Mouse (Mus musculus) ZHBTc4 (cell line): ENCODE data around the gene Incenp.
"Not testable (repeated sequence)": the region's sequence is repeated elsewhere in the genome, so short reads cannot be mapped to it uniquely, and the experiment has no call there.

Experiments used
- DNase-seq: peaks from one replicate; pipeline ENCODE4 v3.0.0-alpha.2; 2011; ENCODE audit warnings: low read depth, low spot score

Gene Incenp

GRCm38 (mm10) chr19:9918176-9918861, 19.0 kb upstream of the Incenp start:
- DNase-seq: no peak

GRCm38 (mm10) chr19:9917727-9918126, 18.4 kb upstream of the Incenp start:
- no peak for DNase-seq

GRCm38 (mm10) chr19:9915935-9916334, 16.6 kb upstream of the Incenp start:
- peak; percentile 77 for DNase-seq

DNA sequence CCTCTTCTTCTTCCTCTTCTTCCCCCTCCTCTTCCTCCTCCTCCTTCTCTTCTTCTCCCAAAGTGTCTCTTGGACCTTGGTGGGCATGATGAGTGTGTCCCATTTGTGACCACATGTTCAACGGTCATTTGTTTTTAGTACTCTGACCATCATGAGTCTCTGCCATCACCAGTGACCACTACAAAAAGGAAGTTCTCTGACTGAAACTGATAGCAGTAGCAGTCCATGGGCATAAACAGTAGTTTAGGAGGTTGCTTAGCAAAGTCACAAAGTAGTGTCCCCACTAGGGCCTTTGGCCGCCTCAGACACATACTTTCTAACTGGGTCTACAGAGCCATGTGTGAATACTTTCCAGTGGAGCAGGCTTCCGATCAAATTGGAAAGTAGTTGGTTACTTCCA, 15.0 kb upstream of the Incenp start:
- DNase-seq: no peak

DNA sequence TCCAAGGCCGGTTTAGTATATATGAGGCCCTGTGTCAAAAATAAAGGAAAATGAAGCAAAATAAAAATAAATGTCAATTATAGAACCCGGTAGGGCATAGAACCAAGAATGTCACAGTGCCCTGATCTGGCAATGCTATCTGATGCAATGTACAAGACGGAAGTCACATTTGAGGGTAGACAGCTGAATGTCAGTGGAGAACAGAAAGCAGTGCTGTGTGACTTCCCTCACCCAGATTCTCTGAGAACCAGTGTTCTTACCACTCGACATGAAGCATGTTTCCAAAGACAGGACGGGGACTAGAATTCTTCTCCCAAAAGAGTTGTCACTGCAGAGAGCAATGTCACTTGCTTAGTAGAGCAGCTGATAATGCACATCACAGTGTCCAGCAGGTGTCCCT, 14.4 kb upstream of the Incenp start:
- DNase-seq: no peak

DNA sequence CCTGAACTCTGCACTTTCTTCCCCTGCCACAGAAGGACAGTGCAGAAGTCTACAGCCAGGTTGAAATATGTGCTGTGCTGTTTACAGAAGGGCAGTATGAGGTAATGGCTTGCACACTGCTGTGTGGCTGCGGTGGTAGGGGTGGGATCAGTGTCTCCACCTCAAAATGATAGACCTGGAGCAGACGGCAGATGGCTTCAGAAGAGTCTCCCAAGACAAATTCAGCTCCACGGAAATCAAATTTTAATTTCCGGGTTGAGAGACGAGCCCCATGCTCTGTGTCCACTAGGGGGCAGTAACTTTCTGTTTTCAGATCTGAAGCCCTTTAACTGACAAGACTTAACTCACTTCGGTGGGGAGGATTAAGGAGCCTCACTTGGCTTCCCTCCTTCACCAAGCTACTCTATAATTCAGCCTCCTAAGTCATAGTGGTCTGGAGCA, 12.0 kb upstream of the Incenp start:
- peak; percentile 83 for DNase-seq

DNA sequence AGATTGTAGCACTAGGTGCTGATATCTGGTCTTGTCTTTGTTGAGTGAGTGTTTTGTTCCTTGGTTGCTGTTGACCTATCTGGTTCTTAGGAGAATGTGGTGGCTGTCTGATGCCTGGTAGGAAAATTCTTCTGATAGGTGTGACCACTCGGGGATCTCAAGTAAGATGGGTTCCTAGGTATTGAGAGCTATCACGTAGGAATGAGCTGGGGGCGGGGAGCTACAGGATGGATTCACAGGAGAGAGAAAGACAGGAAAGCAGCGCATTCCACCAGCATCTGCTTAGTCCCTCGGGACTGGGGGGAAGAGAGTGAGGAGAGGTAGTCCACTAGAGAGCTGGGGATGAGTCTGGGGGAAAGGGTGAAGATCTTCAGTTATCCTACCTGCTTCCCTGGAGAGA, 10.0 kb upstream of the Incenp start:
- peak; percentile 63 for DNase-seq

DNA sequence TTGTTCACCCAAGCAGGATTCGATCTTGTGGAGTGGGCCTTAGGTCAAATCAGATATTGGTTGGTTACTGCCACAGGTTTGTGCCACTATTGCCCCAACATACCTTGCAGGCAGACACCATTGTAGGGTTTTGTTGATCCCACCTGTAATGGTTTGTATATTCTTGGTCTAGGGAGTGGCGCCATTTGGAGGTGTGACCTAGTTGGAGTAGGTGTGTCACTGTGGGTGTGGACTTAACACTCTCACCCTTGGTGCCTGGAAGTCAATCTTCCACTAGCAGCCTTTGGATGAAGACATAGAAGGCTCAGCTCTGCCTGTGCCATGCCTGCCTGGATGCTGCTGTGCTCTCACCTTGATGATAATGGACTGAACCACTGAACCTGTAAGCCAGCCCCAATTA, 1.3 kb upstream of the Incenp start:
- not testable (repeated sequence) for DNase-seq

GRCm38 (mm10) chr19:9899780-9900146, 412 bp upstream of the Incenp start:
- no peak for DNase-seq

DNA sequence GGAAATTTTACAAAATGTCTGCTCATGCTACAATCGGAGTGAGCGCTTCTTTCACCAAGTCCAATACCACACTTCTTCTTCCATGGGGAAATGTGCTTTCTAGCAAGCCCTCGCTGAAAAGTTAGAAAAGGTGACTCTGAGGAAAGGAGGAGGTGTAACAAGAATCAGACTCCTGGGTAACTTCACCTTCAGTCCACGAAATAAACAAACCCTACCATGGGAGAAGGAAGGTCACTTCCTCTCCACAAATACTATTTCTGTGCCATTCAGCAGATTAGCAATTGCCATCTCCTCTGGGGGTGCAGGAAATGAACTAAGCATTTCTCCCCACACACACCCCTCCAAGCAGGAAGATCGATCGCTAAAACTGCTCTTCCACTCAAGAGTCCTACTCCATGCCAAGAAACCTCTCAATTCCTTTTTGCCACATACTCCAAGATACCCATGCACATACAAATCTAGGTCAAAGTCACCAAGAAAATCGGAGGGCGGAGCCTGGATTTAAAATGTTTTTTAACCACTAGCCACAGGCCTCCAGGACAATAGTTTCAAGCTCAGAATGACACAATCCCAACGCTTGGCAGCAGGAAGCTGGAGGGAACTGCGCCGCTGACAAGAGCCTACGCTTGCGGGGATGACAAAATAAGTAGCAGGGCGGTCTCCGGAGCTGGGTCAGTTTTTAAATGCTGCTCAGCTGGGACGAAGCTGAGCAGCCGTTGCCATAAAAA, 848 bp downstream of the Incenp start:
- peak; percentile 35 for DNase-seq

DNA sequence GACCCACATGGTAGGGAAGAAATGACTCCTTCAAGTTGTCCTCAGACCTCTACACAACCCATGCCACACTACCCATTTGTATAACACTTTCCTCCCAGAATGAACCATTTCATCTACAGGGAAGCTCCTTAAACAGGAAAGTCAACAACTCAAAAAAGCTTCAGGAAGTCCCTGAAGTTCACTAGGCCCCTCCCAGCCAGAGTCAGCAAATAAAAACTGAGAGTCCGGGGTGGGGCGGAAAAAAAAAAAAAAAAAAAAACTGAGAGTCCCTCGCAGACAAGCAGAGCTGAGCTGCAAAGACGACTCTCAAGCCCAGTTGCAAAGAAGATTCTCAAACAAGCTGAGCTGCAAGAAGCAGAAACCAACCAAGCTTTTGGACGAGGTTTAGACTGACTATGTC, 3.3 kb downstream of the Incenp start:
- DNase-seq: peak; percentile 37

DNA sequence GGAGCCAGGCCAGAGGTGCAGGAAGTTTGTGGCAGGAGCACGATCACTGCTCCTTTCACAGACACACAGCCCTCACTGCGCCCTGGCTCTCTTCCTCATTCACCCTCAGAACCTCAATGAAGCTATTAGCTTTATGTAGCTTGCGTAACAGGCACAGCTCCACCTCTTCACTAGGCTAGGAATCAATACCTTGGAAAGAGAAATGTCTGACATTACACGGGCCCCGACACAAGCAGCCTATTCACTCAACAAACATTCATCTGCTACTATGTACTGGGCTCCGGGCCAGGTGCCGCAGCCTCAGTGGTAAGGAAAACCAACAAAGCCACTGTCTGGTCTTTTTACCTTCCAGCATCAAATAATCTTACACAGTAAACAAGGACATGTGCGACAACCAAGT, 12.6 kb downstream of the Incenp start:
- no peak for DNase-seq

- DNase-seq: no peak
These were observed 13.0 kb downstream of the Incenp start for GRCm38 (mm10) chr19:9886348-9886747.

DNA sequence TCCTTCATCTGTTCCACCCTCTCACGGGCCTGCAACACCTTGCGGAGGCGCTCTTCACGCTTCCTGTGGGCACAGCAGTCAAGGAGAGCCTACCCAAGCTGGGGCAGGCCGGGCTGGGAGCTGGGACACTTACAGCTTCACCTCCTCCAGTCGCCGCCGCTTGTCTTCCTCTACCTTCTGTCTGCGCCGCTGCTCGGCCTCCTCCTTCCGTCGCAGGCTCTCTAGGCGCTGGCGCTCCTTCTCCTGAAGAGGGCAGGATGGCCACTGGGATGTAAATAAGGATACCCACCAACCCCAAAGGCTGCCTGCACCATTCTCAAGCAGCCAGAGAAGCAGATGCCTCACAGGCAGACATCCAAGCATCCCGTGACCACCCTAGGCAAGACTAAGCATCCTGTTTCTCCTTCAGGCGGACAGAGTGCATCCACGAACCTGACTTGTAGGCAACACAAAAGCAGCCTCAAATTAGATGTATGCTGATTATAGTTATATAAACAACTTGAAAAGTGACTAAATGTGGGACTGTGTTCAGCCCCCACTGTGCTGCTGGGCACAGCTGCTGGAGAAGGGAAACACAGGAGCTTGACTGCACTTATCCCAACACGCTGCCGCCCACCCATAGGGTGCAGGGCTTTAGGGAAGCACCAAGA, 21.0 kb downstream of the Incenp start:
- DNase-seq: peak; percentile 19

- DNase-seq: no peak
These were observed 33.9 kb downstream of the Incenp start for GRCm38 (mm10) chr19:9865466-9865865.

- no peak for DNase-seq
These were observed 34.5 kb downstream of the Incenp start for GRCm38 (mm10) chr19:9864856-9865255.

- DNase-seq: peak; percentile 66
These were observed 38.5 kb downstream of the Incenp start for GRCm38 (mm10) chr19:9860821-9861220.

GRCm38 (mm10) chr19:9849368-9850075, 49.8 kb downstream of the Incenp start:
- not testable (repeated sequence) for DNase-seq

- no peak for DNase-seq
These were observed 52.1 kb downstream of the Incenp start, which contains the start of gene Scgb2a2 for GRCm38 (mm10) chr19:9847262-9847661. Gene Scgb2a2 (plus strand): TSS chr19:9847562.

- no peak for DNase-seq
These were observed 62.0 kb downstream of the Incenp start for GRCm38 (mm10) chr19:9837341-9837715.

DNA sequence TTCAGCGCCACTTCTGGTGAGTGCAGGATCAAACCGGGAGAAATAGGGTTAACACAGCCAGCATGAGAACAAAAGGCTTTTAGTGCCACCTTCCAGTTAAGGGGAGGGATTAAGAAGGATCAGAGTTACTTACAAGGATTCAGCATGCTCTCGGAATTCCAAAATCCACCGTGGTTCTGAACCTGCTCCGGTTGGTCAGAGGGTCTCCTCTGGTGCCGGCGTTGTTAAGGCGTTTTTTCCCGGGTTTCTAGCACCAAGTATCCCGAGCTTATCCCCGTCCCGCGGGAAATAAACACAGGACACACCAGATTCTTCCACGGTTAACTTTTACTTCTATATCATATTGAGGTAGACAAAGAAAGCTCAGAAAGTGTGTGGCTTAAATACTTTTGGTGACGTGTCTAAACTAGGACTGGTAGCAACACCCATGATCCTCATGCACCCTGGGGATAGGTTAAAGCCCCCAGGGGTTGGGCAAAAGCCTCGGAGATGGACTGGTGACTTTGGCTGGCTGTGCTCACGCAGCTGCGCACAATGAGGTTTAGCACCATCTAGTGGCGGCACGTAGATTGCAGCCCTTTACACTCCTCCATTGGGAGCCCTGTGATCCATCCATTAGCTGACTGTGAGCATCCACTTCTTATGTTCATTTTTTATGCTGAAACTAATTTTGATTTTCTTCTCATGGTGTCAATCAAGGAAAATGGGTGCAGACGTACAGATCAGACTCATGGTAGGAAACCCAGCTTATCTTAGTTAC, 62.6 kb downstream of the Incenp start:
- not testable (repeated sequence) for DNase-seq
